Mouse (Mus musculus) intestine, embryonic 16.5 days (tissue): ENCODE data around the gene Gnptg. TPM values are rescaled to one million over a fixed set of nuclear protein-coding genes. Genes with fewer than 3 reads are reported as not detected.
"Not testable (repeated sequence)": the region's sequence is repeated elsewhere in the genome, so short reads cannot be mapped to it uniquely, and the experiment has no call there.

Source experiments
- ATAC-seq: fragments of 200-750 bp; cut with Nextera tagmentation; 2 replicates; pipeline ENCODE4 v1.8.0; 2017; ENCODE audit warnings: moderate TSS enrichment, moderate library complexity
- H3K27ac ChIP-seq: fragments of 300-500 bp; sonication (generic); 2 replicates; pipeline ENCODE4 v1.5.1; 2014; ENCODE audit warnings: mild to moderate bottlenecking, low read length
- H3K27me3 ChIP-seq: fragments of 300-500 bp; sonication (generic); replicated peaks from 2 replicates; pipeline ENCODE4 v1.6.1; 2014; ENCODE audit warnings: low read length, control low read depth, mixed read lengths; ENCODE audit not compliant: control insufficient read depth, insufficient read depth
- H3K36me3 ChIP-seq: fragments of 300-500 bp; sonication (generic); 2 replicates; pipeline ENCODE4 v1.6.1; 2014; ENCODE audit warnings: low read length, control low read depth; ENCODE audit not compliant: control insufficient read depth, insufficient read depth
- H3K4me1 ChIP-seq: fragments of 300-500 bp; sonication (generic); 2 replicates; pipeline ENCODE4 v1.6.1; 2014; ENCODE audit warnings: low read length, control low read depth, mixed read lengths; ENCODE audit not compliant: control insufficient read depth, insufficient read depth
- H3K4me2 ChIP-seq: fragments of 300-500 bp; sonication (generic); 2 replicates; pipeline ENCODE4 v1.6.1; 2014; ENCODE audit warnings: low read depth, low read length, control low read depth
- H3K4me3 ChIP-seq: fragments of 300-500 bp; sonication (generic); 2 replicates; pipeline ENCODE4 v1.5.1; 2014; ENCODE audit warnings: mild to moderate bottlenecking, low read length
- H3K9ac ChIP-seq: fragments of 300-500 bp; sonication (generic); 2 replicates; pipeline ENCODE4 v1.6.1; 2014; ENCODE audit warnings: low read depth, low read length
- H3K9me3 ChIP-seq: fragments of 300-500 bp; sonication (generic); 2 replicates; pipeline ENCODE4 v1.6.1; 2016; ENCODE audit warnings: low read length, control low read depth; ENCODE audit not compliant: control insufficient read depth
- WGBS: fragments of 180-500 bp; shearing (Covaris S2); extraction: QIAGEN DNeasy Blood & Tissue Kit; methylation state at CpG from one replicate; pipeline ENCODE4 v1.1.7; 2014; 5-methylcytosine and 5-hydroxymethylcytosine counted together
- polyA plus RNA-seq: library from polyadenylated mRNA; unstranded; fragments of >200 nt; fragmentation: Nextera tagmentation; extraction: Ambion mirVana; gene quantifications from 2 replicates; pipeline ENCODE4 v1.2.1, GENCODE M21; 2015

Gnptg gene
- polyA plus RNA-seq, 1 experiment from 2014 or later = 45.8 TPM

- 77% methylated on average over 18 of the region's 18 CpGs for WGBS
- H3K27ac ChIP-seq = no peak overlapping the region
These were observed 8.3 kb upstream of the Gnptg start for GRCm38 (mm10) chr17:25248033-25248750.

GRCm38 (mm10) chr17:25244239-25244638 is 4.3 kb upstream of the Gnptg start:
- 77% methylated on average over 16 of the region's 16 CpGs for WGBS
- no peak for ATAC-seq
- Histone ChIP-seq H3K4me3 (no peak overlapping the region), H3K9ac (no peak overlapping the region), H3K27ac (no peak overlapping the region), H3K4me2 (no peak overlapping the region), H3K4me1 (peaks cover 12% of the 10 kb centered on the region), H3K36me3 (peaks cover 9% of the 10 kb centered on the region), H3K27me3 (no peaks in the 10 kb centered on the region), H3K9me3 (no peaks in the 10 kb centered on the region)

More at GRCm38 (mm10) chr17:25248033-25248750, 8.3 kb upstream of the Gnptg start:
- H3K27me3 ChIP-seq = no peaks in the 10 kb centered on the region
- no peak overlapping the region for H3K4me2 ChIP-seq
- ATAC-seq = no peak
- H3K36me3 ChIP-seq = peaks cover 6% of the 10 kb centered on the region
- no peak overlapping the region for H3K9ac ChIP-seq
- no peak overlapping the region for H3K4me3 ChIP-seq
- no peaks in the 10 kb centered on the region for H3K4me1 ChIP-seq
- no peaks in the 10 kb centered on the region for H3K9me3 ChIP-seq

GRCm38 (mm10) chr17:25243131-25243780 is 3.3 kb upstream of the Gnptg start:
- no peak for ATAC-seq
- no peak overlapping the region for H3K9ac ChIP-seq
- no peak overlapping the region for H3K27ac ChIP-seq
- H3K4me1 ChIP-seq = peaks cover 15% of the 10 kb centered on the region
- no peak overlapping the region for H3K4me3 ChIP-seq
- H3K9me3 ChIP-seq = no peaks in the 10 kb centered on the region
- H3K36me3 ChIP-seq = peaks cover 9% of the 10 kb centered on the region
- no peak overlapping the region for H3K4me2 ChIP-seq
- WGBS = 88% methylated on average over 11 of the region's 11 CpGs
- H3K27me3 ChIP-seq = no peaks in the 10 kb centered on the region

GRCm38 (mm10) chr17:25235635-25236034 is 4.3 kb downstream of the Gnptg start:
- 81% methylated on average over 9 of the region's 9 CpGs for WGBS
- no peak for ATAC-seq
- H3K4me2 ChIP-seq = no peak overlapping the region

GRCm38 (mm10) chr17:25231621-25232020 is 8.3 kb downstream of the Gnptg start:
- 92% methylated on average over 6 of the region's 11 CpGs for WGBS
- H3K27me3 ChIP-seq, H3K27ac ChIP-seq, H3K4me2 ChIP-seq, H3K4me1 ChIP-seq, H3K9me3 ChIP-seq, H3K9ac ChIP-seq, H3K4me3 ChIP-seq: not testable (repeated sequence)
- 0 out of 2 replicates have a peak, but pooled peaks cover 11% of the 10 kb centered on the region for H3K36me3 ChIP-seq
- ATAC-seq = peak; percentile 56

More at GRCm38 (mm10) chr17:25235635-25236034, 4.3 kb downstream of the Gnptg start:
- no peaks in the 10 kb centered on the region for H3K9me3 ChIP-seq
- 0 out of 2 replicates have a peak, but pooled peaks cover 8% of the 10 kb centered on the region for H3K36me3 ChIP-seq
- no peaks in the 10 kb centered on the region for H3K27me3 ChIP-seq
- H3K27ac ChIP-seq = no peak overlapping the region
- no peak overlapping the region for H3K4me3 ChIP-seq
- peaks cover 6% of the 10 kb centered on the region; the same call in 1 of the 2 replicates for H3K4me1 ChIP-seq
- H3K9ac ChIP-seq = no peak overlapping the region

GRCm38 (mm10) chr17:25230700-25231099 is 9.2 kb downstream of the Gnptg start:
- Histone ChIP-seq H3K27ac (no peak overlapping the region), H3K4me3 (no peak overlapping the region), H3K36me3 (0 out of 2 replicates have a peak, but pooled peaks cover 11% of the 10 kb centered on the region), H3K27me3 (no peaks in the 10 kb centered on the region), H3K9me3 (no peaks in the 10 kb centered on the region), H3K4me2 (no peak overlapping the region), H3K4me1 (no peaks in the 10 kb centered on the region), H3K9ac (no peak overlapping the region)
- no peak for ATAC-seq
- WGBS = 92% methylated on average over 3 of the region's 3 CpGs

GRCm38 (mm10) chr17:25230014-25230655 is 9.8 kb downstream of the Gnptg start:
- H3K4me3 ChIP-seq, H3K9me3 ChIP-seq, H3K4me2 ChIP-seq, H3K27ac ChIP-seq, H3K27me3 ChIP-seq, ATAC-seq, H3K9ac ChIP-seq, H3K4me1 ChIP-seq: not testable (repeated sequence)
- H3K36me3 ChIP-seq = 0 out of 2 replicates have a peak, but pooled peaks cover 11% of the 10 kb centered on the region
- WGBS = 71% methylated on average over 14 of the region's 17 CpGs

DNA sequence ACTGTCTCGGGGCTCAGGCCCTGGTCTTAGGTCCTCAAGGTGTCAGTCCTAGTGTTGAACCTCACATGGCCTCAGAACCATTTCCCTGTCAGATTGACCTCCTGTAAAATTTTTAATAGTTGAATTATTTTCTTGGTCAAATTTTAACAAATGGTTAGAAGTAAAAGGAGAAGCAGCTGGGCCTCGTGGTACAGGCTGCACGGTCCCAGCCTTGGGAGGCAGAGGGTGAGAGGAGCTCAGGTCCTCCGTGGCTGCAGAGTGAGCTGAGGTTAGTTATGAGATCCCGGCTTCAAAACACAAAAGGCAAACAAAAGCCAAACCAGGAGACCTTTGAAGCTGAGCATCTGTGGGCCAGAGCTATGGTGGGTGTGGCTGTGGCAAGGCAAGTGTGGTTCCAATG is 11.9 kb downstream of the Gnptg start:
- Histone ChIP-seq H3K4me2 (no peak overlapping the region), H3K9me3 (no peaks in the 10 kb centered on the region), H3K27ac (no peak overlapping the region), H3K4me3 (no peak overlapping the region), H3K4me1 (no peaks in the 10 kb centered on the region; the same call in 1 of the 2 replicates), H3K36me3 (0 out of 2 replicates have a peak, but pooled peaks cover 7% of the 10 kb centered on the region), H3K9ac (no peak overlapping the region), H3K27me3 (no peaks in the 10 kb centered on the region)
- ATAC-seq = no peak
- WGBS = 84% methylated on average over 5 of the region's 5 CpGs

- Histone ChIP-seq H3K9me3 (no peaks in the 10 kb centered on the region), H3K27me3 (no peaks in the 10 kb centered on the region), H3K36me3 (0 out of 2 replicates have a peak, but pooled peaks cover 4% of the 10 kb centered on the region), H3K9ac (no peak overlapping the region), H3K27ac (no peak overlapping the region), H3K4me2 (no peak overlapping the region), H3K4me3 (no peak overlapping the region), H3K4me1 (peaks cover 11% of the 10 kb centered on the region)
- 91% methylated on average over 4 of the region's 4 CpGs for WGBS
- no peak for ATAC-seq
These were observed 14.3 kb downstream of the Gnptg start for GRCm38 (mm10) chr17:25225659-25226058.
